Mouse (Mus musculus) stomach, postnatal 0 days (tissue): ENCODE data around the gene Phpt1. TPM values are rescaled to one million over a fixed set of nuclear protein-coding genes. Genes with fewer than 3 reads are reported as not detected.
A peak's percentile ranks its signal among the peaks of the same experiment; 100 is the strongest.

Experiments used
- ATAC-seq: fragments of 200-750 bp; cut with Nextera tagmentation; 2 replicates; pipeline ENCODE4 v1.8.0; 2017; ENCODE audit not compliant: low FRiP score, low TSS enrichment
- DNase-seq: peaks from one replicate; pipeline ENCODE4 v3.0.0-alpha.2; 2016; ENCODE audit warnings: low spot score
- H3K27ac ChIP-seq: fragments of 300-500 bp; sonication (generic); replicated peaks from 2 replicates; pipeline ENCODE4 v1.5.1; 2014; ENCODE audit warnings: mild to moderate bottlenecking, control low read depth
- H3K27me3 ChIP-seq: fragments of 300-500 bp; sonication (generic); 2 replicates; pipeline ENCODE4 v1.6.1; 2014; ENCODE audit warnings: low read length; ENCODE audit not compliant: control insufficient read depth, insufficient read depth
- H3K36me3 ChIP-seq: fragments of 300-500 bp; sonication (generic); 2 replicates; pipeline ENCODE4 v1.6.1; 2014; ENCODE audit warnings: low read length, mixed read lengths; ENCODE audit not compliant: control insufficient read depth, insufficient read depth
- H3K4me1 ChIP-seq: fragments of 300-500 bp; sonication (generic); replicated peaks from 2 replicates; pipeline ENCODE4 v1.6.1; 2014; ENCODE audit warnings: antibody characterized with exemption; ENCODE audit not compliant: control insufficient read depth, insufficient read depth
- H3K4me2 ChIP-seq: fragments of 300-500 bp; sonication (generic); replicated peaks from 2 replicates; pipeline ENCODE4 v1.6.1; 2014; ENCODE audit warnings: low read depth, mild to moderate bottlenecking, control low read depth, moderate library complexity
- H3K4me3 ChIP-seq: fragments of 300-500 bp; sonication (generic); 2 replicates; pipeline ENCODE4 v1.5.1; 2014; ENCODE audit warnings: low read depth, low read length, control low read depth
- H3K9ac ChIP-seq: fragments of 300-500 bp; sonication (generic); 2 replicates; pipeline ENCODE4 v1.6.1; 2014; ENCODE audit warnings: mild to moderate bottlenecking, low read length, control low read depth, mixed read lengths
- H3K9me3 ChIP-seq: fragments of 300-500 bp; sonication (generic); 2 replicates; pipeline ENCODE4 v1.6.1; 2016; ENCODE audit warnings: low read length; ENCODE audit not compliant: control insufficient read depth
- CTCF ChIP-seq: IDR thresholded peaks from 2 replicates; pipeline ENCODE4 v1.5.1; 2016; ENCODE audit warnings: antibody characterized with exemption, low read depth, mild to moderate bottlenecking, moderate library complexity
- EP300 ChIP-seq: optimal IDR thresholded peaks from 2 replicates; pipeline ENCODE3; 2016; ENCODE audit warnings: antibody characterized with exemption
- WGBS: fragments of 180-500 bp; shearing (Covaris S2); extraction: QIAGEN DNeasy Blood & Tissue Kit; methylation state at CpG from one replicate; pipeline ENCODE4 v1.1.7; 2014; 5-methylcytosine and 5-hydroxymethylcytosine counted together
- polyA plus RNA-seq: library from polyadenylated mRNA; unstranded; fragments of >200 nt; fragmentation: Nextera tagmentation; extraction: Ambion mirVana; gene quantifications from 2 replicates; pipeline ENCODE4 v1.2.1, GENCODE M21; 2015

The Phpt1 gene
- polyA plus RNA-seq, 1 experiment from 2014 or later: 87.5 TPM

DNA sequence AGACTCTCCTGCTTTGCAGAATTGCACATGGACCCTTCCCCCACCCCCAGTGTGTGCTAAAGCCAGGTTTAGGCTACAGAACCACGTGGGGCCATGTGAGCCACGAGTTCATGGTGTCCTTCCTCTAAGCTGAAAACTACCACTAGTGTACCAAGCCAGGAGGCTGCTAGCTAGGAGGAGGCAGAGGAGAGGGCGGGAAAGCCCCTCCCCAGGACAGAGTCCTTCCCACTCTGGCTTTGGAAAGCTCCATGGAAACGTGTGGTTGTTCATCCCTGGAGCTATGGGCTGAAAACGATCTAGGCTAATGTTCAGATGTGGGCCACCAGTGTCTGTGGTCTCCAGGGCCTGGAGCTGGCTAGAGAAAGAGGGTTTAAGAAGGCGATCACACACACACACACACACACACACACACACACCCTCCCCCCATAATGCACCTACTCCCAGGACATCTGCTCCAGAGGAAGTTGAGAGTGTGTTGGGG is 5.6 kb upstream of the Phpt1 start:
- Histone ChIP-seq H3K9ac (no peak overlapping the region), H3K9me3 (no peaks in the 10 kb centered on the region), H3K4me3 (no peak overlapping the region), H3K36me3 (peaks cover 6% of the 10 kb centered on the region), H3K4me2 (no peak overlapping the region; the same call in 1 of the 2 replicates), H3K4me1 (peaks cover 11% of the 10 kb centered on the region; the same call in 1 of the 2 replicates), H3K27ac (no peak overlapping the region), H3K27me3 (peaks cover 26% of the 10 kb centered on the region)
- WGBS: 38% methylated on average over 6 of the region's 6 CpGs
- no peak for ATAC-seq
- DNase-seq: no peak
- TF ChIP-seq CTCF: no peak
- TF ChIP-seq EP300: no peak

DNA sequence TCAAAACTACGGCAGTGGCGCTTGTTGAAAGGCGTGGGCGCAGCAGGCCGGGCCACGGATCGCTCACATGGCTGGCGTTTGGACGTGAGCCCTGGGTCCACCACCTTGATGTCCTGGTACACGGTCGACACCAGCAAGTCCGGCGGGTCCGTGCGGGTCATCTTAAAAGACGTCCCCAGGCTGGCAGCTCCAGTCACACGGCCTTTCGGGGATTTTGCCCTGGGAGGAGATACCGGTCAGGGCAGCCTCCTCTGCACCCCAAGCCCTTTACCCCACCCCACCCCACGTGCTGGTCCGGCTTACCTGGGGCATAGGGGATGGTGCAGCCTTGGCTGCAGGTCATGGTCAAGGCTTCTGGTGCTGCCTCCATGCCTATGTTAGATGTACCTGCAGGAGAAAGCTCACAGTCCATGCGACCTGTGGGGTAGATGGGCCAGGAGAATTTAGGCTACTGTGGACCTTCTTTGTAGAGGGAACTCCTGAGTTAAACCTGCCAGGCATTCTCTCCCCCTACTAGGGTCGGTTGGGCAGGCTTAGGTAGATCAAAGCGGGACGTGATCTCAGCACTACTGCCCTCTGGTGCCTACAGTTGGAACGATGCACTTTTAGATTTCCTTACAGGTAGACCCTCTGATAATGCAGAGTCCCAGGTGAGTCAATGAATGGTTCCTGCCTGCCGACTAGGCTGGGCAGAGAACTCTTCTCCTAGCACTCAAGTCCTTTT is 4.9 kb upstream of the Phpt1 start:
- Histone ChIP-seq H3K4me2 (peak overlapping the region; percentile 37), H3K27me3 (peaks cover 26% of the 10 kb centered on the region), H3K36me3 (peaks cover 4% of the 10 kb centered on the region; the same call in 1 of the 2 replicates), H3K9me3 (no peaks in the 10 kb centered on the region), H3K4me3 (peak overlapping the region; percentile 27), H3K4me1 (peaks cover 12% of the 10 kb centered on the region; the same call in 1 of the 2 replicates), H3K9ac (no peak overlapping the region), H3K27ac (no peak overlapping the region)
- DNase-seq (peak; percentile 65), ATAC-seq (no peak)
- WGBS: 6% methylated on average over 27 of the region's 27 CpGs
- TF ChIP-seq EP300 (no peak), CTCF (peak; percentile 73)

DNA sequence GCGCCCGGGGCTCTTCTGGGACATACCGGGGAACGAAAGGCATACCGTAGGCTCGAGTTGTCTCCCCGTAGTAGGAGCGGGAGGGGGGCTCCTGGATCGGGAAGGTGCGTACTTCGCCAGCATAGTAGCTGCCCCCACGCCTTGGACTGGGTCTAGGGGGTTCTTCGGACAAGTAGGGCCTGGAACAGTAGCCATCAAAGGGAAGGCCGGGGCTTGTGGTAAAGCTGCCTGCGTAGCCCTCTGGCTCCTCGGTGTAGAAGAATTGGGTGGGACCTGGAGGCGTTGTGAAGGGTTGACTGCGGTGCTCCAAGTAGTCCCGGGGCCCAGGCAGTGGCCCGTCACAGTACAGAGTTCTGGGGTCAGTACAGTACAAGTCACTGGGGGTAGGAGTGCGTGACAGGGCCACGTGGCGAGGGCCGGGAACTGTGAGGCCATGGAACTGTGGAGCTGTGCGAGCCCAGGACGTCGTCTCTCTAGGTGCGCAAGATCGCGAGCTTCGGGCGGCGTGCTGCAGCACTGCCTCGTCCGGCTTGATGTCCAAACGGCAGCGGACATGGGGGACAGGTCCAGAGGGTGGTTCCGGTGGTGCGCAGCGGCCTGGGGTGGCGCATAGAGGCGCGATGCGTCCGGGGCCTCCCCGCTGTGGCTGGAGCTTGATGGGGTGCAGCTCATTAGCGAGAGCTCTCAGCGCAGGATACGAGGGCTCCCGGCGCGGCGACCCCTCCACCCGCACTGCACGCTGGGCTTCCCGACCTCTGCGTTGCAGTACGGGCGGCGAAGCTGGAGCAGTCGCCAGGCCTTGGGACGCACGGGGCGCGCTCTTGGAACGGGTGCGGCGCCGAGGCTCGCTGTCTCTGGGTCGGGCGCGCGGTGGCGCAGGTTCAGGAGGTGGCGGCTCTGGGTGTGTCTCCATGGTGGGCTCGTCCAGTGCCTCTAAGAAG is 4.0 kb upstream of the Phpt1 start:
- TF ChIP-seq CTCF: no peak
- no peak for TF ChIP-seq EP300
- WGBS: 8% methylated on average over 76 of the region's 77 CpGs
- Histone ChIP-seq H3K27me3 (peaks cover 26% of the 10 kb centered on the region), H3K9me3 (no peaks in the 10 kb centered on the region), H3K9ac (no peak overlapping the region), H3K27ac (no peak overlapping the region), H3K4me1 (peaks cover 12% of the 10 kb centered on the region; the same call in 1 of the 2 replicates), H3K4me3 (peak overlapping the region; percentile 27), H3K4me2 (peak overlapping the region; percentile 37), H3K36me3 (peaks cover 3% of the 10 kb centered on the region; the same call in 1 of the 2 replicates)
- ATAC-seq: no peak
- no peak for DNase-seq

DNA sequence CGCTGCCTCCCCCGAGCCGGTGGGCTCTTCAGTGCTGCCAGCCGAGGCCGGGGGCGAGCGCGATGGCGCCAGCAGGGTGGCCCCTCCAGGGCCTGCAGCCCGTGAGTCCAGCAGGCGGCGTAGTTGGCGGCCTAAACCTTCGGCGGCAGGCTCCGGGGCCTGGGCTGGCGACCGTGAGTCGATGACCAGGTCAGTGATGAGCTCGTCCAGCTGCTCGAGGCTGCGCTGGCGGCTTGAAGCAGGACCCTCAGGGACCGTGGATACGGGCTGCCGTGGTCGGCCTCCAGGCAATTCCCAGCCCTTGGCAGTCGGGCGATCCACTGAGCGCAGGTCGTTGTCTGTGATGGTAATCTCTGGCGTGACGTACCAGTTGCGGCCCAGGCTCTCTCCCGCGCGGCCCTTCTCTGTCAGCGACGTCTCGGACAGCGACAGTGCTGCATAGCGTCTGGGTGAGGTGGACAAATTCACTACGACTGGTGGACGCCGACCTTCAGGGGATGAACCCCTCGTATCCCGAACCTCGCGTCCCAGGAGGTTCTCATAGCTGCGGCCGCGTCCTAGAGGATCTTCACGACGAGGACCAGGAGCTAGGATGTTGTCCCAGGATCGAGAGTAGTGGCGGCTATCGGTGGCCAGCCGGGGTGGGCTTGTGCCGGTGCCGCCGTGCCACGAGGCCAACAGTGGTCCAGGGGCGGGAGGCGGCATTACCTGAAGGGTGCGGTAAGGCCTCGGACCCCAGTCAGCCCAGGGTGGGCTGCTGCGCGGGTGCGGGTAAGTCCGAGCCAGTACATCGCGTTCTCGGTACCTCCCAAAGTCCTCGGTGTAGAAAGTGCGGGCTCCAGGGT is 3.1 kb upstream of the Phpt1 start:
- Histone ChIP-seq H3K4me2 (peak overlapping the region; percentile 33), H3K27me3 (peaks cover 26% of the 10 kb centered on the region), H3K36me3 (no peaks in the 10 kb centered on the region), H3K9me3 (no peaks in the 10 kb centered on the region), H3K4me3 (peak overlapping the region; percentile 18; the same call in 1 of the 2 replicates), H3K27ac (no peak overlapping the region), H3K4me1 (peaks cover 12% of the 10 kb centered on the region; the same call in 1 of the 2 replicates), H3K9ac (no peak overlapping the region)
- DNase-seq: peak; percentile 39
- 9% methylated on average over 71 of the region's 75 CpGs for WGBS
- ATAC-seq: no peak
- TF ChIP-seq CTCF: peak; percentile 50
- no peak for TF ChIP-seq EP300
